Mouse (Mus musculus) small intestine, adult 10 weeks (tissue): ENCODE measurements around the gene Sox2. TPM values are rescaled to one million over a fixed set of nuclear protein-coding genes. Genes with fewer than 3 reads are reported as not detected.

Experiments
- polyA plus RNA-seq: library from polyadenylated mRNA; stranded (reverse); fragments of 350-450 nt; fragmentation: Illumina TruSeq; extraction: RNeasy Lipid Tissue Mini Kit (QIAGEN cat#74804); gene quantifications from one replicate; pipeline ENCODE4 v1.2.3, GENCODE M21; 2014; ENCODE audit warnings: low replicate concordance

The Sox2 gene
- not detected for polyA plus RNA-seq

DNA sequence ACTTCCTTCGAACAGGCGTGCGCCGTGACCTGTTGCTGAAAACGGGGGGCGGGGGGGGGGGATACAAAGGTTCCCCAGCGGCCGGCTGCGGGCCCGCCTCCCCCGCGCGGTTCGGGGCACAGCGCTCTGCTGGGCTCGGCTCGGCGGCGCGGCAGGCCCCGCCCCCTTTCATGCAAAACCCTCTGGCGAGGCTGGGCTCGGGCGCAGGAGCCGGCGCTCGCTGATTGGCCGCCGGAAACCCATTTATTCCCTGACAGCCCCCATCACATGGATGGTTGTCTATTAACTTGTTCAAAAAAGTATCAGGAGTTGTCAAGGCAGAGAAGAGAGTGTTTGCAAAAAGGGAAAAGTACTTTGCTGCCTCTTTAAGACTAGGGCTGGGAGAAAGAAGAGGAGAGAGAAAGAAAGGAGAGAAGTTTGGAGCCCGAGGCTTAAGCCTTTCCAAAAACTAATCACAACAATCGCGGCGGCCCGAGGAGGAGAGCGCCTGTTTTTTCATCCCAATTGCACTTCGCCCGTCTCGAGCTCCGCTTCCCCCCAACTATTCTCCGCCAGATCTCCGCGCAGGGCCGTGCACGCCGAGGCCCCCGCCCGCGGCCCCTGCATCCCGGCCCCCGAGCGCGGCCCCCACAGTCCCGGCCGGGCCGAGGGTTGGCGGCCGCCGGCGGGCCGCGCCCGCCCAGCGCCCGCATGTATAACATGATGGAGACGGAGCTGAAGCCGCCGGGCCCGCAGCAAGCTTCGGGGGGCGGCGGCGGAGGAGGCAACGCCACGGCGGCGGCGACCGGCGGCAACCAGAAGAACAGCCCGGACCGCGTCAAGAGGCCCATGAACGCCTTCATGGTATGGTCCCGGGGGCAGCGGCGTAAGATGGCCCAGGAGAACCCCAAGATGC lies at the start of gene Sox2:
Sox2 (plus strand) TSS at position 680 of the 895 bp plus-strand sequence.

